Mouse (Mus musculus) layer of hippocampus, adult 9-11 months (tissue): ENCODE results near the gene Aldh4a1.

Experiments
- DNase-seq: peaks from one replicate; pipeline ENCODE4 v3.0.0; 2022

Gene Aldh4a1

DNA sequence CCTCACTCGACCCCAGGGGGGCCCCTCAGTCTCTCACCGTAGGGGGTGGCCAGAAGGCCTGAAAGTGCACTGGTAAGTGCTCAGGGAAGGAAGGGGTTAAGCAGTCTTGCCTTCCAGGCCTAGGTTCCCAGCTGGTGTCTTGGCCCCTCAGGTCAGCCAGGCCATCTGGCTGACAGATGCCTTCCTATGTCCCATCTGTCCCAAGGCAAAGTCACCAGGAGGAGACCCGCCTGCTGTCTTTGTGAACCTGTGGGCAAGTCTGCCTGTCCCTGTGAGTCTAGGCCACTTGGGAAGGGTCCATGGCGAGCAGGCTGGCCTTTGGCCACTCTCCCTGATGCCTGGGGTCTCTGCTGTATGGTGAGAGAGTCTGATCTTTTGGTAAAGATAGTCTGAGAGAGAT, 32.2 kb upstream of the Aldh4a1 start:
- no peak for DNase-seq

DNA sequence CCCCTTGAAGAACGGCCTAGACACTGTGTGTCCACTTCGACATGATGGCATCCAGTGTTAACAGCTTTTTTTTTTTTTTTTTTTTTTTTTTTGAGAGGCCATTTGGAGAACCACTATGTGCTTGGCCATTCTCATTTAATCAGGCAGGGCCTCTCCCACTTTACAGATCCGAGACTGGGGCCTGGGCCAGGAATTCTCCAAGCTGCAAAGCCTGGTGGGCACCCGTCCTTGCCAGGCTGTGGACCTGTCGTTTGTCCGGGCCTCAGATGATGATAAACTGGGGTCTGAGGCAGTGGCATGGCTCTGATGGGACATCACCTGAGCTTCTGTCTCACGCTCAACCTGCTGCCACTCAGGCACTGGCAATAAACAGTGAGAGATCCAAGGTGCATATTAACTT, 29.8 kb upstream of the Aldh4a1 start:
- no peak for DNase-seq

DNA sequence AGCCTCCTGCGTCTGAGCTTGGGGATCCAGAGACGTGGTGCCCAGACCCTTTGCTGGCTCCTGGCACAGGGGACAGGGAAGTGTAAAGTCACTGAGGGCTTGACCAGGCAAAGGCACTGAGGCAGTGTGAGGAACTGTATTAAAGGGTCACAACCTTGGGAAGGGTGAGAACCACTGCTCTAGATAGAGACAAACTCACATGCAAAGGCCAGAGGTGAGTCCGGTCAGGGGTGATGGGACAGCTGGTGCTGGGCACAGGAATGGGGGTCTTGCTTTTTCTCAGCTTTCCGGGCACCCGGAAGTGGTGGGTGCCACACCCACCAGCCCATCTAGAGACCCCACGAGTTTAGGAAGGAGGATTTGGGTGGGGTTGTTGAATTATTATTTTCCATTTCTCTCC, 29.3 kb upstream of the Aldh4a1 start:
- DNase-seq, result no peak

DNA sequence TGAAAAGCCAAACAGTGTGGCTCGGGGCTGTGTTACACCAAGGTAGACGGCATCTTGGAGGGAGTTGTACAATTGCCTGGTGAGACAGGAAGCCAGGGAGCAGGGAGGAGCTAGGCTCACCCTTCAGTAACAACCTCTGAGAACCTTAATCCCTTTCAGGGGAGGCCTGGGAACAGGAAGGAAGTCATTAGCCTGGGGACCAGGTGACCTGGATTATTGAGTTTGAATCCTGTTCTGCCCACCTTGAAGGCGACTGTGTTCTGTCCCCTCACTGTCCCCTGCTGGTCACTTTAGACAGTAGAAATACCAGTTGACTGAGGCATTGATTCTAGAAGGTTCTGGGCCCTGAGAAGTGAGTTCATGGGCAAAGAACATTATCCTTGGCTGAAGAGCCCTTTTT, 28.6 kb upstream of the Aldh4a1 start:
- DNase-seq, result no peak

DNA sequence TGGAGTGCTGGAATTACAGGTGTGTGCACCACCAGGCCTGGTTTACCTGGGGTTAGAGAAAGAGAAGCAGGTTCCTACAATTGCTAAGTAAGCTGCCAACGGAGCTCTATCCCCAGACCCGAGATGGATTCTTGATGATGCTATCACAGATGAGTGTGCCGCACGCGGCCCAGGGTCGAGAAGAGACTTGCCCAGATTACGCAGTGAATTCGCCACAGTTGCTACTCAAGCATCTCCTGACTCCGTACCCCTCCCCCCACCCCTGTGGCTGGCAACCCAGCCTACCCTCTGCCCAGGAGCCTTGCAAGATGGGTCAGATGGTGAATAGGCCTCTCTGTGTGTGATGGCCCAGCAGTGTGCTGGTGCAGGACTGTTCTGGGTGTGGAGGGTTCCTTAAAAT, 26.0 kb upstream of the Aldh4a1 start:
- no peak for DNase-seq

DNA sequence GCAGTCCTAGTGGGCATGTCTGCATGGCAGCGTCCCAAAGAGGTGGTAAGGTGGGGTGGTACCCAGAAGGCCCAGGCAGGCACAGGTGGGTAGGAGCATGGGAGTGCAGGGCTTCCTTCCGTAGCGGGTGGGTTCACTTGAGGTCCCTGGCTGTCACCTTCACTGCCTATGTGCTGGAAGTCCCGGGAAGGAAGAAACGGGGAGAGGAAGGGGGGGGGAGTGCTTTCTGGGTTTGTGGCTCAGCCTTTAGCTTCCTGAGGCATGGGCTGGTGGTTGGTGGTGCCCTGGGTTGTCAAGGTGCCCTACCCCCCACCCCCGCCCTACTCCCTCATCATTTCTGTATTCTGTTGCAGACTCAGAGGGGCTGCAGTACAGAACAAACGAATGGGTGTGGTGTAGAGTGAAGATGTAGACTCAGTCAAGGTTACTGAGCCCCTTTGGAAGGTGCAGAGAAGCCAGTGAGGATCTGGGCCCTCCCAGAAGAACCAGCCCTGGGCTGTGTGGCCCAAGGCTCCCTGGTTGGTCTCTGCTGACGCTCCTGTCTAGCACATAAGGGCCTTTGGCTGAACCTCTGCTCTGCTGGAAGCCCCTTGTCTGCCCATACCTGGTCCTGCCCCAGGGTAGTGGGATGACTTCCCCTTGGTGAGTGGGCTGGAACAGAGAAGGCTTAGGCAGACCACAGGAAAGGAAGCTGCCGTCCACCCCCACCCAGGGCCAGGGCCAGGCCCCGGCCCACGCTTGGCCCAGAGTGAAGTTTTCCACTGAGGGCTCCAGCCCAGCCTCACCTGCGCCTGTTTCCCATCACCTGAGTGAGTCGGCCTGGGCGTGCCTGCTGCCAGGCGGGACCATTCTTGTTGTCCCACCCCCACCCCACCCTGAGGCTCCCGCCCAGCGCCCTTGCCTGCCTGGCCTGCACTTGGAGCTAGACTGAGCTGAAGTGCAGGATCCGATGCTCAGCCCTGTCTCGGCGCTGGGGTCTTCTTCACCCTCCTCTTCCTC, 25.1 kb upstream of the Aldh4a1 start:
- no peak for DNase-seq

DNA sequence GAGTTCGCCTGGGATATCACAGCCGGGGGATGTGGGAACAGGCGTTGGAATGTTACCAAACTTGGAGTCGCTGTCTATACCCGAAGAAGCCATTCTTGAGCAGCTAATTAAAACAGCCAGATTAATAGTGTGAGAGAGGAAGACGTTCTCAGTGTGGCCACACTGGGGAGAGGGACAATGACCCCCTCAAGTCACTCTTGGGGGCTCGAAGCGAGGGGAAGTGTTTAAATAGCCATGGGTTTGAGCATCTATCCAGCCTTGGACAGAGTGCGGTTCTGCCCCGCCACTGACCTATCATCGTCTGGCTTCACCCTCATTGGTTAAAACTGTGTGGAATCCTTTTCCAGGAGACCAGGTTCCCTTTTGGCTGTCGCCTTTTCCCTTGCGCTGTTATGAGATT, 24.3 kb upstream of the Aldh4a1 start:
- DNase-seq, result no peak

DNA sequence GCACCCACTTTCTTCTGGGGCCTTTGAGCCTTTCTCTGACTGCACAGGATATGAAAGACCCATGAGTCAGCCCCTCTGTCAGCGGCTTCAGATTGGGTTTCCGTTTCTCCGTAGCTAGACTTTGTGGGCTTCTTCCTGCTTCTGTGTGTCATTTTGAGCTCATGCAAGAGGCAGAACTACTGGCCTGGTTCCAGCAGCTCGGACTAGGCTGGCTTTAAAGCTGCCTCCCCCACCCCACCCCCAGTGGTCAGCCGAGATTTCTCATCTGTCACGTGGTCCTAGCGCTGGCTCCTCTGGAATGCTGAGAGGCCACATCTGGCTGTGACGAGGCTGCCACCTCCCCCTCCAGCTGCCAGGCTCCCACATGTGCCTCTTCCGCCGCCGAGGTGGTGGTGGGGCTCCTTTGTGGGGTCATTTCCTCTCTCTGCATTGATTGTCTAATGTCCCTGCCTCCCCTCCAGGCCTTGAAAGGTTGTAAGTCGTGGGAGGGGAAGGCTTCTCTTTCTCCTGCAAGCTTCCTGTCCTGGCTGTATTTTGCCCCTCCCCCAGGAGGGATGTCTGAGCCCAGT, 23.6 kb upstream of the Aldh4a1 start:
- DNase-seq, result peak; percentile 83

DNA sequence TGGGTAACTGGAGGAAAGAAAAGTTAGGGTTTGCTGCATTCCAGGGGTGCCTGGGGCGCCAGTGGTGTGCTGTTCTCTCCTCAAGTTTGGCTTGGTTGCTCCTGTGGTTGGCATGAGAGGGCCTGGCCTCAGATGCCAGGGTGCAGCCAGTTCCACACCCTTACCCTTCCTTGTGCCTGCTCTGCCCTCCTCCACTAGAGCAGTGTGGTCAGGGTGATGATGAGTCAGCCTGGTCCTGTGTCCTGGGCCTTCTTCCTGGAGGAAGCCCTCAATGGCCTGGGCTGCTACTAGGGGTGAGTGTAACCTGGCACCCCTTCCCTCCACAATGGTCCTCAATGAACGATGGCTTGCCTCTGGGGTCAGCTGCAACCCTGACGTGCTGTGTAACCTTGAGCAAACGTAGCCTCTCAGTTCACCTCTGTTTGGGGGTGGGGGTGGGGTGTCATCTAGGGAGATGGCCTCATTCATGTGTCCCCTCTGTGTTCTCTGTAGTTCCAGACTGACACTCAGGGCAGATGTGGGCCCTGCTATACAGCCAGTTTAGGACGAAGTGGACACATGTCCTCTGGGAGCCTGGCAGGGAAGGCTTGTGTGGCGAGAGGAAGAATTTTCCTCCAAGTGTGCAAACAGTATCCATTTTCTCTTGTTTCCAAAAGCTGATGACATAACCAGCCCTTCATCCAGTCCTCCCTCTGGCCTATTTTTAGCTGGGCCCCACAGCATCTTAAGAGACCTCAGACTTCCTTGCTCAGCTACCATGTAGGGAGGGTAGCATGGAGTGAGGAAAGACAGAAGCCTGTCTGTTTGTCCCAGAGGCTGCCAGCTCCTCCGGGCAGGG, 20.9 kb upstream of the Aldh4a1 start:
- no peak for DNase-seq

DNA sequence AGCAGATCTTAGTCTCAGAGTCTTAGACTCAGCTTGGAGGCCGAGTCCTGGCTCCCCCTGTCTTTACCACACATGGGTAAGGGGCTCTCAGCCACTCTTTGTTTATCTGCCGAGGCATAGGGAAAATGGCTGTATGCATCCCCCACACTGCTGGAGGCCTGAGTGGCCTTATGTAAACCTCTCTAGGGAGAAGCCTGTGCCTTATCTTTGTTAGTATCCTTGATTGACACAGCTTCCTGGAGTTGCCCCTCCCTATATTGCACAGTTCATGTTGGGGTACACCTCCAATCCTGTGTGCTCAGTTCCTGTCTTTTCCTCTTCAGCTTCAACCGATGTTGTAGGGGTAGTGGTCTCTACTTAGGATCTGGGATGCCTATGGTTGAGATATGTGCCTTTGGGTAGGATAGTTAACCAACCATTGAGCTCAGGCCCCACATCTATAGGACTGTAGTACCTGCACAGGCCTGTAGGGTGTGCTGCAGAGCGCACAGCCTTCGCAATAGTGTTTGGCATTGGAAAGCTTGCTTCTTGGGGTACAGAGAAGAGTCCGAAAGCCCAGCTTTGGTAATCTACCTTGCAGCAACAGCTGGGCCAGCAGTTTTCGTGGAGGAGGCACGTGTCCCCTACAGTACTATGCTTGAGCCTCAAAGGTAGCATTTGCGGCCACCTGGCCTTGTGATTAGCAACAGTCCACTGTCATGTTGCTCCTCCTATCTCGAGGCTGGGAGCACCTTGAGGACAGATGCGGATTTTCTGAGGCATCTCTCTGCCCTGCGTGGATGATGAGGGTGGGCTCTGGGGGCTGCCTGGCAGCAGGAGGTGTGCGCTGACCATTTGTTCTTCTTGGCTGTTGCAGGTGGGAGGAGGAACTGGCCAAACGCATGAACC, 20.1 kb upstream of the Aldh4a1 start, which contains the start of gene Gm21969:
Gene Gm21969, plus strand, starts transcription at position 830 of the 888 bp plus-strand sequence.
- no peak for DNase-seq

DNA sequence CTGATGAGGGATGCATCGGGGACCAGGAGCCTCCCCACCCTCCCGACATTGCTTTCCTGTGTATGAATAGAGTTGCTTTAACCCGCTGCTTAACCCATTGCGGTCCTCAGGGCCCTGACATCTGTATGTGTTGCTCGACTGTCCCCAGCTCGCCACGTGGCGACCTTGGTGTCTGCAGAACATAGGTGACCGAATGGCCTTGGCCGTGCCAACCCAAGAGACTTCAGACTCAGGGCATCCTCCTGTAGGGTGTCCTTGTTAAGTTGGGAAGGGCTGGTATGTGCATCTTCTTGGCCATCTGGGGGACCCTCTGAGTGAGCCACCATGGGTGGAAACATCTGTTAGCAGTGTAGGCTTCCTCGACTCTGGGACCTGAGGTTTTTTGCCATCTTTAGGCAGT, 17.4 kb upstream of the Aldh4a1 start:
- DNase-seq, result no peak

DNA sequence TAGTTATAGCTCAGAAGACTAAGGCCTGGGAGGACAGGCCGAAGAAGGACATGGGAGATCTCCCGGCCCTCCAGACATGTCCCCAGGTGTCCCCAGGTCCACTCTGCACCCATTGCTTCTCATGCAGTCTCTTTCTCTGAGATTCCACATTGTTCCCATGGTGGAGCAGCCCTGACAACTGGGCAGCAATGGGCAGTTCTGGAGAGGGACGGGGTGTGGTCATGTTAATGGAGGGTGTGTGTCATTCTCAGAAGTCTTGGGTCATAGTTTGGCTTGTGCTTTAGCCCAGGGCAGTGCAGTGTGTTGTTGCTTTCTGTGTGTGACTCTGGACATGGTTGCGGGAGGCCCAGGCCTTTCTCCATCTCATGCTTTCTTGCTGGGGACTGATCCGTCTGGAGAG, 15.9 kb upstream of the Aldh4a1 start:
- DNase-seq, result no peak

DNA sequence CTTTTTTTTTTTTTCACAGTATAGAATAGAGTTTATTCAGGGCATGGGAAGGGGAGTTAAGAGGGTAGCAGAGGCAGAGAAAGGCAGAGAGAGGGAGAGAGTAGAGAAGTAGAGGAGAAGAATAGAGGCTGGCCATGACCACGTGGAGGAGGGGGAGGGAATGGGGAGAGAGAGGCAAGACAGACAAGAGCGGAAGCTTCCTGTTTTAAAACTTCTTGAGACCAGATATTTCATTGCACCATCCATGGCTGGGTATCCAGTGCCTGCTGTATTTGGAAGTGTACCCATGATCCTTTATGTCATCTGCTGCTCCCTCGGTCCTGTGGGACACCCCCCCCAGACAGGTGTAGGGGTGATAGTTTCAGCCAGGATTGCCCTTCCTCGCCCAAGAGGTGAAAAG, 13.7 kb upstream of the Aldh4a1 start:
- no peak for DNase-seq

DNA sequence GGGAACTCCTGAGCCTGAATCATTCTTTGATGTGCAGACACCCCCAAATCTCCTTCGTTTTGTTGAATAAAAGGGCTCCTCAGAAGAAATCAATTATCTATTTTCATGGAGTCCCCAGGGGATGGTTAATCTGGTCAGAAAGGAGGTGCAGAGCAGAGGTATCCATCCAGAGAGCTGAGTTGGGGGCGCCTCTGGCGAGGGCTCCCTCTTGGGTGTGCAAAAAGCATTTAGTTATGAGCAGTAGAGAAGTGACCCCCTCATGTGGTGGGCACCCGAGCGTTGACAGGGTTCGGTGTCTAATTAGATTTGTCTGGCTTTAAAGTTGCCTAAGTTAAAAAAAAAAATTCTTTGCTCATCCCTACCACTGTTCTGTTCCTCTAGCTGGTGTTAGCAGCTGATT, 11.7 kb upstream of the Aldh4a1 start:
- DNase-seq, result no peak

DNA sequence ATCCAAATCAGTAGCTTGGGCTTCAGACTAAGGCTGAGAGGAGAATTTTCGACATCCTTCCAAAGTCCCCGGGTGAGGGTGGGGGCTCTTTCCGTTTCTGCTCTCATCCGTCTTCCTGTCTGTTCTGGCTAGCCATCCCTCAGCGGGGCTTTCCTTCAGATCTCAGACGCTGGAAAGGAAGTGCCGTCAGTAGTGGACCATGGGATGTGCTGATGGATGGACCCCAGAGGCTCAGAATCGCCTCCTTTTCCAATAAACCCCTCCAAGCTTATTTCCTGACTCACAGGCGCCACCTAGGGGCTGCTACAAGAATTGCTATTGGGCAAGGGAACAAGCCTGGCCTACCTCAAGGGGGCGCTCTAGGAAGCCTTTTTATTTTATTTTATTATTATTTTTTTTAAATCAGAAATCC, 11.1 kb upstream of the Aldh4a1 start:
- peak; percentile 51 for DNase-seq

DNA sequence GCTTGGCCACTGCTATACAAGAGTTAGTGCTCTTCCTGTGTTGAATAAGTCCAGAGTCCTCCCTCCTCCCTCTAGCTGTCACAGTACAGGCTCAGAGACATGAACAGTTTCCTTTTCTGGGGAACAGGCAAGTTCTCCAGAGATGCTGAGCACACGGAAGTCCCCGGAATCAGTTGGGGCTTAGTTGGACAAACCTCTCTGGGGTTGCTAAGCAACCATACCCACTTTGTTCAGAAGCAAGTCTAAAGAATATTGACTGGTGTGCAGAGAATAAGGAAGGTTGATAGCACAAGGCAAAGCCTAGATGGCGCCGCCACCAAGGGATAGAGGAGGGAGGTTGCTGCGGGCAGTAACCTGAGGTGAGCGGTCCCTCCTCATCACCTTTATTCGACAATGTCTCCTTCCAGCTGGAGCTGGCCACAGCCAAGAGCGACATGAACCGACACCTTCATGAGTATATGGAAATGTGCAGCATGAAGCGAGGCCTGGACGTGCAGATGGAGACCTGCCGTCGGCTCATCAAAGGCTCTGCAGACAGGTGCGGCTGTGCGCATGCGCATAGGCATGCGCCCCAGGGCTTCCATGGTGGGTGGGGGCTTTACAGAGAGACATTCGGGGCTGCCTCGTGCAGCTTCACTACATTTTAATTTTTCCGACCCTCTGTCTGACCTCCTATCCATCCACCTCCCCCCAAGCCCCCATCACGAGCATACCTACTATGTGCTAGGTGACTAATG, 8.0 kb upstream of the Aldh4a1 start:
- no peak for DNase-seq

DNA sequence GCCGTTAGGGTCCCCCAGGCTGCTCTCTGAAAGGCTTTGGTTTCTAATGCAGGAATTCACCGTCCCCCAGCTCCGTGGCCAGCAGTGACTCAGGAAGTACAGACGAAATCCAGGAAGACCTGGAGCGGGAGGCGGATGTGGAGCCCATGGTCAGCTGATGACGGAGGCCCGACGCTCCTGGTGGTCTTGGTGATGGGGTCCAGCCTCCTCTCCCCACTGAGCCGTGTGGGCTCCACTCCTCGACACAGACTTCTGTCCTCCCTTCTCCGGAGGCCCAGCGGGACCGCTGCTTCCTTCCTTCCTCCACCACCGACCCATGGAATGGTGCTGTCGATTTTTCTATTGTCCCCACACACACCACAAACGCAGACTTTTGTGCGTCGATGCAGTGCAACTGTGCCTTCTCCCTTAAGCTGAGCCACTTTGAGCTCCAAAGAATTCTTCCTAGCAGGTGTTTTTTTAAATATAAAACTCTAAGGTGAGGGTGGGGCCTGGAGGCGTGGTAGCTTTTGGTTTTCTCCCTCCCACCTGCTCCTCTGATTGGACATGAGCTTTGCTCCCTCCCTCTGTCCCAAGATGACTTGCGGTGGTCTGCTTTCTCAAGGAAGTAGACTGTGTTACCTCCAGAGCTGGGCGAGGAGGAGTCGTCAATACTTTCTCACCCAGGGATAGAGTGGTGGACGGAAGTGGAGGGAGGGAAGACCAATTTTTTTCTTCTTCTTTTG, 6.2 kb upstream of the Aldh4a1 start:
- DNase-seq, result no peak

DNA sequence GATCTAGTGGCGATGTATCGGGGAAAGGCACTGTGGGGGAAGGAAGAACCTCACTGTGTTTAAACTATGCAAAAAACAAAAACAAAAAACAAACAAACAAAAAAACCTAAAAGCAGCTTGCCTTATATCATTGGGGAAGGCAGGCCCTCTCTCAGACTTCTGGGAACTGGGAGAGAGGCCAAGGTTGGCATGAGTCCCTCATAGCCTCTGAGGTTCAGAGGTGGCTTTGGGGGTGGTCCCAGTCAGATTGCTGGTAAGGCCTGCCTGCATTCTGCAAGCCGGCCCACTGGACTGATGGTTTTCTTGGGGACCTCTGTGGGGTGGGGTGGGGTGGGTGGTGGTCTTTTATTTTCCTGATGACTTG, 5.7 kb upstream of the Aldh4a1 start:
- no peak for DNase-seq

DNA sequence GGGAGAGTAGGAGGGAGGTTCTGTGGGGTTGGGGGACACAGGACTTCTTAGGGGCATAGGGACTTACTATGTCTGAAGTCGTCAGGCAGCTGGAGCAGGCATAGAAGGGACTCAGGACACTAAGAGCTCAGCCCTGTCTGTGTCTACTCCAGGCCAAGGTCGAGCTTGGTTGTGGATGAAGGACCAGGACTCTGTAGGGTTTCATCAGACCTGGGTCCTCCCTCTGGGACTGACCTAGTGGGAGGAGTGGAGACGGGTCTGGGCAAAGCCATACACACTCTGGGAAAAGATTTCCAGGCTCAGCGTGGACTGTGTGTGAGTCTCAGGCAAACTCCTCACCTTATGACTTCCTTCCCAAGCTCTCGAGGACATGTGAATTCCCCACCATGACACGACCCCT, 2.9 kb upstream of the Aldh4a1 start:
- DNase-seq, result no peak

DNA sequence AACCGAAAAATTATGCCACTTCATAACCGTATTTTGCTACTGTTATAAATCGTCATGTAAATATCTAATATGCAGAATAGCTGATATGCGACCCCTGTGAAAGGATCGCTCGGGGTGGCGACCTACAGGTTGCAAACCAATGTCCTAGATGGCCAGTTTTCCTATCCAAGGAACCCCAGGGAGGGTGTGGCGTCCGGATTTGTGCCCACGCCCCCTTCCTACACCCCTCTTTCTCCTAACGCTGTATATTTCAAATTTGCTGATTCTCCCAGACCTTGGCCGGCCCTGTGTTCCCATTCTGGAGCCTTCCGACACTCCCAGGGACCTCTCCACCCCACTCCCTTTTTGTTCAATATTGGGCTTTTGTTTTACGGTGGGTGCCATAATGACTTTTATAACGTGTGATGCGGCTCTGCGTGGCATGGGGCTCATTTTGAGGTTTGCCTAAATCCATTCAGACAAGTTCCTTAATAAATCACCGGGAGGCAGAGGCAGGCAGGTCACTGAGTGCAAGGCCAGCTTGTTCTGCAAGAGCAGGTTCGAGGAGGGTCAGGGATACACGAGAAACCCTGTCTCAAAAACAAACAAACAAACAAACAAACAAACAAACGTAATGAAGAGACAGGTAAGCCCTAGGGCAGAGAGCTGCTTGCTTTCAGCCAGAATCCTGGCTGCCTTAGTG, 909 bp downstream of the Aldh4a1 start:
- no peak for DNase-seq

DNA sequence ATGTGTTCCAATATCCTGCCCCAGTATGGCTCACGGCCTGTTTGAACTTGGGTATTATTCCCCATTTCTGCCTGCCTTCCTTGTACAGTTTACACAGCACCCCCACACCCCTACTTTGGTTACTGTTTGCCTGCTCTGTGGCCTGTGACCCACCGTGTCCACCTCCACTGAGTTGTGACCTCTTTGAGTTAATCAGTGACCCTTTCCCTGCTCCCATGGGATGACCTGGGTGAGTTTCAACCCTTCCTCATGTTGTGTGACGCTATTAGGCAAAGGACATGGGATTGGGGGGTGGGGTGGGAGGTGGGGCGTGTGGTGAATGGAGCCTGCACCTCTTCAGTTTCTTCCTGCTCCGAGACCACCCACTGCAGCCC, 1.4 kb downstream of the Aldh4a1 start:
- DNase-seq, result no peak
